22 mouse cellular contexts compared by ENCODE assay signal in genomic region chr1:63794326-63794725, GRCm38 (mm10). TPM values are rescaled to one million over a fixed set of nuclear protein-coding genes. Genes with fewer than 3 reads are reported as not detected.
"Had no signal": no experiment of that assay in that cellular context is flagged by ENCODE, and none has a peak within 500 bp of the region (broad histone marks: within the 10 kb centered on the region; RNA-seq: fewer than 3 reads in every experiment).

No protein-coding gene starts in this region.

- H3K9ac ChIP-seq: limb, embryonic 15.5 days; liver, embryonic 12.5 days; lung, embryonic 15.5 days; midbrain, embryonic 15.5 days; neural tube, embryonic 13.5 days had no signal

- H3K27me3 ChIP-seq: limb, embryonic 15.5 days; liver, embryonic 12.5 days; lung, embryonic 15.5 days; midbrain, embryonic 15.5 days; neural tube, embryonic 13.5 days had no signal

- H3K36me3 ChIP-seq: limb, embryonic 15.5 days; liver, embryonic 12.5 days; lung, embryonic 15.5 days; midbrain, embryonic 15.5 days; neural tube, embryonic 13.5 days had no signal

- DNase-seq: kidney, postnatal 36 days; layer of hippocampus, adult 9-11 months; layer of hippocampus, postnatal 36 days; lung, postnatal 4 days; retina, postnatal 1 day; right cerebral cortex, postnatal 4 days; spleen, adult 18-20 months; thymus, adult 18-20 months; thymus, postnatal 25 days had no signal

- H3K27ac ChIP-seq: kidney, postnatal 0 days; limb, embryonic 15.5 days; liver, embryonic 12.5 days; lung, embryonic 15.5 days; midbrain, embryonic 15.5 days; neural tube, embryonic 13.5 days had no signal

- H3K4me3 ChIP-seq: limb, embryonic 15.5 days; liver, embryonic 12.5 days; lung, embryonic 15.5 days; megakaryocyte, embryonic 14.5 days; midbrain, embryonic 15.5 days; neural tube, embryonic 13.5 days had no signal

- H3K9me3 ChIP-seq: limb, embryonic 15.5 days; liver, embryonic 12.5 days; lung, embryonic 15.5 days; megakaryocyte, embryonic 14.5 days; midbrain, embryonic 15.5 days; neural tube, embryonic 13.5 days had no signal

- ATAC-seq: liver, embryonic 12.5 days; midbrain, embryonic 15.5 days had no signal

- H3K4me2 ChIP-seq: limb, embryonic 15.5 days; liver, embryonic 12.5 days; lung, embryonic 15.5 days; midbrain, embryonic 11.5 days; midbrain, embryonic 15.5 days; neural tube, embryonic 13.5 days had no signal

- H3K4me1 ChIP-seq: limb, embryonic 15.5 days; liver, embryonic 12.5 days; lung, embryonic 15.5 days; megakaryocyte, embryonic 14.5 days; midbrain, embryonic 15.5 days; neural tube, embryonic 13.5 days had no signal

RNA-seq across cellular contexts. Expression of gene 4933402D24Rik, which starts 25.3 kb away (rescaled TPM):
- total RNA-seq: layer of hippocampus, adult 18-20 months; layer of hippocampus, postnatal 36 days; left cerebral cortex, postnatal 25 days; monocyte, adult 5-6 weeks had no signal
- polyA plus RNA-seq: kidney, postnatal 0 days; liver, embryonic 12.5 days; liver, embryonic 16.5 days; lung, embryonic 15.5 days; urinary bladder, adult 2 months had no signal
